Mouse (Mus musculus) embryonic facial prominence, embryonic 12.5 days (tissue): ENCODE data around the gene Ubr3. TPM values are rescaled to one million over a fixed set of nuclear protein-coding genes. Genes with fewer than 3 reads are reported as not detected.

Experiments
- ATAC-seq: fragments of 200-750 bp; cut with Nextera tagmentation; 2 replicates; pipeline ENCODE4 v1.8.0; 2017; ENCODE audit not compliant: insufficient number of reproducible peaks, insufficient read depth, low FRiP score, low TSS enrichment
- H3K27ac ChIP-seq: fragments of 300-500 bp; sonication (generic); 2 replicates; pipeline ENCODE4 v1.5.1; 2016; ENCODE audit warnings: mild to moderate bottlenecking
- H3K27me3 ChIP-seq: fragments of 300-500 bp; sonication (generic); 2 replicates; pipeline ENCODE4 v1.6.1; 2016; ENCODE audit warnings: mild to moderate bottlenecking, moderate library complexity
- H3K36me3 ChIP-seq: fragments of 300-500 bp; sonication (generic); 2 replicates; pipeline ENCODE4 v1.6.1; 2016; ENCODE audit warnings: mild to moderate bottlenecking
- H3K4me1 ChIP-seq: fragments of 300-500 bp; sonication (generic); 2 replicates; pipeline ENCODE4 v1.6.1; 2016
- H3K4me2 ChIP-seq: fragments of 300-500 bp; sonication (generic); replicated peaks from 2 replicates; pipeline ENCODE4 v1.6.1; 2016; ENCODE audit warnings: mild to moderate bottlenecking, moderate library complexity
- H3K4me3 ChIP-seq: fragments of 300-500 bp; sonication (generic); 2 replicates; pipeline ENCODE4 v1.5.1; 2016; ENCODE audit warnings: mild to moderate bottlenecking
- H3K9ac ChIP-seq: fragments of 300-500 bp; sonication (generic); 2 replicates; pipeline ENCODE4 v1.6.1; 2016; ENCODE audit warnings: mild to moderate bottlenecking, moderate library complexity
- H3K9me3 ChIP-seq: fragments of 300-500 bp; sonication (generic); 2 replicates; pipeline ENCODE4 v1.6.1; 2016; ENCODE audit warnings: mild to moderate bottlenecking, moderate library complexity
- WGBS: fragments of 180-500 bp; shearing (Covaris S2); methylation state at CpG from one replicate; pipeline ENCODE4 v1.1.7; 2016; 5-methylcytosine and 5-hydroxymethylcytosine counted together
- polyA plus RNA-seq: library from polyadenylated mRNA; unstranded; fragments of >200 nt; fragmentation: Nextera tagmentation; extraction: Ambion mirVana; gene quantifications from 2 replicates; pipeline ENCODE4 v1.2.1, GENCODE M21; 2016

Gene Ubr3
- polyA plus RNA-seq, 1 experiment from 2014 or later = 19.9 TPM

DNA sequence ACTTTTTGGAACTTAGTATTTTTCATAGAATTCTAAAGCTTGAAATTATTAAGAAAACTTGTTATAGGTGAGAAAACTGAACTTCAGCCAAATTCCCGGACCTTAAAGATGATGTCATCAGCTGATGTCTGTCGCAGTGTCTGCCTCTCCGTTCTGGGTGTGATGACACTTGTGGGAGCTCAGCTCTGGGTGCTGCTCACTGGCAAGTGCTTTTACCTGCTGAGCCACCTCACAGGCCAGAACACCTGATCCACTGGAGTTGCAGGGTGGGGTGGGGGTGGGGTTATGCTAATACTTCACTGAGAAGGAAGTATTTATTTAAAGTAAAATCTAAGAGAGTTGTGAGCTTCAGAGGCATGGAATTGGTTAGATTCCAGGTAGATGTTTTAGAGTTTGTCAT is 20.3 kb downstream of the Ubr3 start:
- H3K9me3 ChIP-seq = no peaks in the 10 kb centered on the region
- H3K4me2 ChIP-seq = no peak overlapping the region
- 90% methylated on average over 3 of the region's 3 CpGs for WGBS
- peaks cover 32% of the 10 kb centered on the region for H3K36me3 ChIP-seq
- H3K4me1 ChIP-seq = no peaks in the 10 kb centered on the region
- no peak overlapping the region for H3K9ac ChIP-seq
- H3K27ac ChIP-seq = no peak overlapping the region
- no peak for ATAC-seq
- no peak overlapping the region for H3K4me3 ChIP-seq
- H3K27me3 ChIP-seq = no peaks in the 10 kb centered on the region

DNA sequence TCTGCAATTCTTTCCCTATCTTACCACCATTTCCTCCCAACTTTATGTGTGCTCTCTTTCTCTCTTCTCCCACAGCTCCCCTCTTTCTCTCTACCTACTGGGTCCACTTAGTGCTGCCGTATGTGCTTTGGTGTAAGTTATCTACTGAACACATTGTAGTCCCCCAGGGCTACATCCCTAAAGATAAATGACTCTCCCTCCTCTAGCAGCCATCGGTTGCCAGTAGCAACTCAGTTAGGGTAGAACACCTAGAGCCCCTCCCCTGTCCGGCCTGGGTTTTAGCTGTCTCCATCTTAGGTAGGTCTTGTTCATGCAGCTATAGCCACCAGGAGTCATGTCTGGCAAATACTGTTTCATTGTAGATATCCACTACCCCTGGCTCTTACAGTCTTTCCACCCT is 27.9 kb downstream of the Ubr3 start:
- Histone ChIP-seq H3K27me3 (no peaks in the 10 kb centered on the region), H3K9ac (no peak overlapping the region), H3K4me3 (no peak overlapping the region), H3K4me2 (no peak overlapping the region), H3K27ac (no peak overlapping the region), H3K9me3 (no peaks in the 10 kb centered on the region), H3K36me3 (peaks cover 36% of the 10 kb centered on the region), H3K4me1 (no peaks in the 10 kb centered on the region)
- WGBS = 74% methylated on average over 3 of the region's 3 CpGs
- no peak for ATAC-seq

DNA sequence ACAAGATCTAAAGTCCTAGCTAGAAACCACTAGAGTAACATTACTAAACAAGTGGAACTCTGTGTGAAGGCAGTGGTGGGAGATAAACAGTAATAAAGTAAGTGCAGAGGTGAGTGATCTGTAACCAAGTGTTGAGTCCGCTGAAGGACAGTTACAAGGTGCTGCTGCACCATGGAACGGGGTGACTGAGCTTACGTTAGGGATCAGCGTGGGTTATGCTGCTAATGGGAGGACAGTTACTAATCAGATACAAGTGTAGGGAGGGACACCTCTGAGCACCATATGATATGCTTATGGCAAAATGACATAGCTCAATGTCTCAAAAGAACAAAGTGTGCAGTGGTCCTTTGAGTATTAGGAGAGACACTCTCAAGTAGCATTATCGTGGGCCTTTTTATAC is 39.3 kb downstream of the Ubr3 start:
- Histone ChIP-seq H3K4me3 (no peak overlapping the region), H3K27ac (no peak overlapping the region), H3K9ac (no peak overlapping the region), H3K9me3 (no peaks in the 10 kb centered on the region), H3K27me3 (no peaks in the 10 kb centered on the region), H3K36me3 (peaks cover 19% of the 10 kb centered on the region; the same call in 1 of the 2 replicates), H3K4me2 (no peak overlapping the region), H3K4me1 (no peaks in the 10 kb centered on the region)
- ATAC-seq = no peak
- 92% methylated on average over 5 of the region's 5 CpGs for WGBS

DNA sequence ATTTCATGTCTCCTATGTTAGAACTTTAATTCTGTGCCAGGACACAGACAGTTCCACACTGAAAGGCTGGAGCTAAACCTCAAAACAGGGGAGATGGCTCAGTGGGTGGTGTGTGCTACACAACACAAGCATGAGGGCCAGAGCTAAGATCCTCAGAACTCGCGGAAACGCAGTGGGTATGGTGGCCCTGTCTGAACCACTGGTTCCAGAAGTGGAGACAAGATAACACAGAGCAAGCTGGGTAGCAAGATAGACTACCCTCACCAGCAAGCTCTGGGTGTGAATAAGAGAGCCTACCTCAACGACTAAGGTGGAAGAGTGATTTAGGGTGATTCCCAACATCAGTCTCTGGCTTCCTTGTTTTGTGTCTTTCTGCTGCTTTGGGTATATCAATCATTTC is 42.2 kb downstream of the Ubr3 start:
- Histone ChIP-seq H3K4me3 (no peak overlapping the region), H3K27me3 (no peaks in the 10 kb centered on the region), H3K4me1 (no peaks in the 10 kb centered on the region), H3K36me3 (peaks cover 18% of the 10 kb centered on the region; the same call in 1 of the 2 replicates), H3K9ac (no peak overlapping the region), H3K4me2 (no peak overlapping the region), H3K9me3 (no peaks in the 10 kb centered on the region), H3K27ac (no peak overlapping the region)
- ATAC-seq = no peak
- 95% methylated on average over 4 of the region's 4 CpGs for WGBS

DNA sequence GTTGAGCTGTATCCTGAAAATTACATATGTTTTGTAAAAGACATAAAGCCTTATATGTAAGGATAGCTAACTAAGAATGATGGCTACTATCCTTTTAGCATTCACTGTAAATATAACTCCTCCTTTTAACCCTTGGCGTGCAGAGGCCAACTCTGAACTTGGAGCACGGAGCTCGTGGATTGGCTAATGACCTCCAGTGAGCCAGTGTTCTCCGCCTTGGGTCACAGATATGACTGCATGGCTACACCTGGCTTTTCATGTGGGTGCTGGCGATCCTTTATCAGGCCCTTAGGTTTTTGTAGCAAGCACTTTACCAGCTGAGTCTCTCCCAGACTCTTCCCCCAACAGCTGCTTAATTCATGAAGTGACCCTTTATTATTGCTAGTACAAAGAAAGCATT is 42.6 kb downstream of the Ubr3 start:
- no peak overlapping the region for H3K4me2 ChIP-seq
- no peak overlapping the region for H3K9ac ChIP-seq
- ATAC-seq = no peak
- peaks cover 18% of the 10 kb centered on the region; the same call in 1 of the 2 replicates for H3K36me3 ChIP-seq
- no peaks in the 10 kb centered on the region for H3K9me3 ChIP-seq
- no peaks in the 10 kb centered on the region for H3K4me1 ChIP-seq
- H3K27ac ChIP-seq = no peak overlapping the region
- H3K27me3 ChIP-seq = no peaks in the 10 kb centered on the region
- WGBS = 95% methylated on average over 5 of the region's 5 CpGs
- H3K4me3 ChIP-seq = no peak overlapping the region

DNA sequence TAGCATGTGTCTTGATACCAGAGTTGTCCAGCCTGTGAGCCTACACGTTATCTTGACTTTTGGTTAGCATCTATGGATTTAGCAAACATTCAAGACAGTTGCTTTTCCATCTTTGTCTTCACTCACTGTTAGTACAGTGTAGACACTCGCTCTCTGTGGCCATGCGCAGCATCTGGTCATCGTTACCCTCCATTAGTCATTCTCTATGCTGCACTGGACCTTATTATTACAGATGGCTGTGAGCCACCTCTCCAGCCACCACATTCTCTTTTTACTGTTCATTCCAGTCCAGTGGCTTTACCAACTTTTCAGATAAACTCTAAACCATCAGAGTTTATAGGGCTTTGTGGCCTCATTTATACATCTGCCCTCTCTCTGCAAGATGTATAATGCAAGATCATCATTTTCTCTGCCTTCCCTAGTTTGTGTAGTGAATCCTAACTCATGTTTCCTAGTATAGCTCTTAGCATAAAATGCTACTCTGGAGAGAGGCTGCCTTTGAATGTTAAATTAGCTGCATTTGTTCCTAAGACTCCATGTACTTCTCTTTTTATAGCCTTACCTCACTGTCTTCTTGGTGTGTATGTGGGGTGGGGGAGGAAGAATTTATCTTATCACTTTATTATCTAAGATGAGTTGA is 44.5 kb downstream of the Ubr3 start:
- WGBS = 62% methylated on average over 4 of the region's 4 CpGs
- no peak overlapping the region for H3K9ac ChIP-seq
- H3K9me3 ChIP-seq = no peaks in the 10 kb centered on the region
- H3K27me3 ChIP-seq = no peaks in the 10 kb centered on the region
- no peak overlapping the region for H3K4me2 ChIP-seq
- no peak overlapping the region for H3K4me3 ChIP-seq
- ATAC-seq = no peak
- H3K4me1 ChIP-seq = no peaks in the 10 kb centered on the region
- peaks cover 16% of the 10 kb centered on the region for H3K36me3 ChIP-seq
- H3K27ac ChIP-seq = no peak overlapping the region

DNA sequence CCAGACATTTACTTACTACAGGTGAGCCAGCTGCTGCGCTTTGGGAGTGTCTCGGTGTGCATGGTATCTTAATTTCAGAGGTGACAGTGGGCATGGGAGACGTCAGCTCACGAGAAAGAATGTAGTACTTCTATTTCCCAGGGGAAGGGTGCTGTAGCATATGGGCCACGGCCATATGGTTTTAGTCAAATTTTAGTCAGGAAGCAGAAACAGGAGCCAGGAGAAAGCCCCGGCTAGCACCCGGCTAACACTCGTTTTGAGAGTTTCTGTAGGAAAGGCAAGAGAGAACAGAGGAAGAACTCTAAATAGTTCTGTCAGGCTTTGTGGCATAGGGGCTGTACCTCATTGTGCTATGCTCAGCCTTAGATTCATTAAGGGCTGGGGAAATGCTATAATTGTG is 55.8 kb downstream of the Ubr3 start:
- H3K4me3 ChIP-seq = no peak overlapping the region
- no peak for ATAC-seq
- H3K9ac ChIP-seq = no peak overlapping the region
- H3K36me3 ChIP-seq = peaks cover 34% of the 10 kb centered on the region
- no peak overlapping the region for H3K4me2 ChIP-seq
- H3K27ac ChIP-seq = no peak overlapping the region
- H3K27me3 ChIP-seq = no peaks in the 10 kb centered on the region
- peaks cover 5% of the 10 kb centered on the region for H3K4me1 ChIP-seq
- H3K9me3 ChIP-seq = no peaks in the 10 kb centered on the region
- 40% methylated on average over 8 of the region's 8 CpGs for WGBS

DNA sequence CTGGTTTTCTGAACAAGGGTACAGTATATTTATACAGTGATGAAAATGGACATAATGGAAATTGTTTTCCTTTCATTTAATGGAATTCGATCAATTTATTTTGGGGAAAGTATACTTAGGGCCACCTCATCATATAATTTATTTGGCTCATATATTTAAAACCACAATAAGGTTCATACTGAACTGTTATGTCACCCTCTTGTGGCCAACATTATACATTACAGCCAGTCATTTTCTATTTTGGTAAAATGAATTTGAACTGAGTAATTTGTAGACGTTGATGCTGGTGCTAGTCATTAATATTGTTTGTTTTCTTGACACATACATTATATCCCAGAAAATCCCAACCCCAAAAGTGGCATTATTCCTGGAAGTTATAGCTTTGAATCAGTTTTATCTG is 58.6 kb downstream of the Ubr3 start:
- no peaks in the 10 kb centered on the region for H3K9me3 ChIP-seq
- H3K9ac ChIP-seq = no peak overlapping the region
- WGBS = 67% methylated on average over 2 of the region's 2 CpGs
- H3K4me3 ChIP-seq = no peak overlapping the region
- no peak for ATAC-seq
- H3K27ac ChIP-seq = no peak overlapping the region
- peaks cover 28% of the 10 kb centered on the region for H3K36me3 ChIP-seq
- no peaks in the 10 kb centered on the region for H3K27me3 ChIP-seq
- H3K4me2 ChIP-seq = no peak overlapping the region
- H3K4me1 ChIP-seq = peaks cover 5% of the 10 kb centered on the region

DNA sequence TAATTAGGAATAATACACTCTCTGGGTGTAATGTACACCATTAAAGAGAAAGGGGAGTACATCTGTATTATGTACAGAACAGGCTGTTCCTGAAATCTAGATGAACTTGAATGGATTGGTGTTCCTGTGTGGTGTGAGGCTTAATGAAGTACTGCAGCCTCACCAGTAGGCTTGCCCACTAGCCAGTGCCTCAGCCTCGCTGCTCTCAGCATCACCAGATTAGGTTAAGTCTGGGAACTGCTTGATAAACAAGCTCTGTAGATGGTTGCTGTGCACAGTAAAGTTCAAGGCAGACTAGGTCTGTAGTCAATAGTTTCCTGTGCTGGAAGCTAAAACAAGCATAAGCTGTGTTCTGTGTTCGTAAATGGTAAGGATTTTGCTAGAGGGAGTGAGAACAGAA is 60.6 kb downstream of the Ubr3 start:
- WGBS = 88% methylated on average over 2 of the region's 2 CpGs
- H3K36me3 ChIP-seq = peaks cover 38% of the 10 kb centered on the region
- no peak overlapping the region for H3K27ac ChIP-seq
- peaks cover 4% of the 10 kb centered on the region for H3K4me1 ChIP-seq
- H3K27me3 ChIP-seq = no peaks in the 10 kb centered on the region
- no peak overlapping the region for H3K4me2 ChIP-seq
- H3K4me3 ChIP-seq = no peak overlapping the region
- no peak overlapping the region for H3K9ac ChIP-seq
- ATAC-seq = no peak
- no peaks in the 10 kb centered on the region for H3K9me3 ChIP-seq

DNA sequence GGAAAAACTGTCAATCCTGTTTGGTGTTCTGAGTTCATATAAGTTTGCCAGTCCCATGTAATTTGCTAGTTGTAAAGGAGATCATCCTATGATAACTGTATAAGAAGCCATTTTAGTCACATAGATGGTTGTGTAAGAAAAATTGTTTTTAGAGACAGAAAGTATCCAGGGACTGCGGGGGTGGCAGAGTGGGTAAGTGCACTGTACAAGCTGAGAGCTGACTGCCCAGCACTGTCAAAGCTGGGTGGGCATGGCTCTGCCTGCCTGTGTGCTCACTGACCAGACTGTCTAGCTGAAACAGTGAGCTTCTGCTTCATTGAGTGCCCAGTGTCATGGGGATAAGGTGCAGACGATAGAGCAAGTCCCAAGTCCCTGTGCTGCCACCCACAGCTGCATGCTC is 77.8 kb downstream of the Ubr3 start:
- 97% methylated on average over 2 of the region's 2 CpGs for WGBS
- no peaks in the 10 kb centered on the region for H3K27me3 ChIP-seq
- no peak overlapping the region for H3K27ac ChIP-seq
- no peak for ATAC-seq
- no peak overlapping the region for H3K4me3 ChIP-seq
- no peaks in the 10 kb centered on the region for H3K9me3 ChIP-seq
- H3K4me2 ChIP-seq = no peak overlapping the region
- H3K9ac ChIP-seq = no peak overlapping the region
- H3K4me1 ChIP-seq = no peaks in the 10 kb centered on the region
- H3K36me3 ChIP-seq = peaks cover 46% of the 10 kb centered on the region

DNA sequence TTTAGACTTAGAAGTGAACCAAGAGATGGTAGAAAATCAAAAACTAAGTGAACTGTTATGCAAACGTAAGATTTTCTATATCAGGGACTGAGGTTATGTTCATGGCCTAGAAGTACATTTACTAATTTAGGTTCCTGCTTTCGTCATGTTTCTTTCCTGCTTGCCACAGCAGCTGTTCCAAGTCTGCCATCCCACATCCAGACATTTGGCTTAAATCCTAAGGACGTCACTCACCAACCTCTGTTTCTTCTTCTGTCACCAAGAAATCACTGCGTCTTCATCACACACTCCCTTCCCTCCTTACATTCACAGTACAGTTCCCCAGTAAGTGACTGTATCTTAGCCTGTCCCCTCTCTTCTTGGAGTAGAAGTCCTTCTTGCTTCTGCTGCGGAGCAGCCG is 92.2 kb downstream of the Ubr3 start:
- Histone ChIP-seq H3K4me1 (no peaks in the 10 kb centered on the region), H3K4me3 (no peak overlapping the region), H3K27me3 (no peaks in the 10 kb centered on the region), H3K9ac (no peak overlapping the region), H3K27ac (no peak overlapping the region), H3K9me3 (no peaks in the 10 kb centered on the region), H3K4me2 (no peak overlapping the region), H3K36me3 (peaks cover 40% of the 10 kb centered on the region)
- WGBS = 92% methylated on average over 6 of the region's 6 CpGs
- no peak for ATAC-seq

DNA sequence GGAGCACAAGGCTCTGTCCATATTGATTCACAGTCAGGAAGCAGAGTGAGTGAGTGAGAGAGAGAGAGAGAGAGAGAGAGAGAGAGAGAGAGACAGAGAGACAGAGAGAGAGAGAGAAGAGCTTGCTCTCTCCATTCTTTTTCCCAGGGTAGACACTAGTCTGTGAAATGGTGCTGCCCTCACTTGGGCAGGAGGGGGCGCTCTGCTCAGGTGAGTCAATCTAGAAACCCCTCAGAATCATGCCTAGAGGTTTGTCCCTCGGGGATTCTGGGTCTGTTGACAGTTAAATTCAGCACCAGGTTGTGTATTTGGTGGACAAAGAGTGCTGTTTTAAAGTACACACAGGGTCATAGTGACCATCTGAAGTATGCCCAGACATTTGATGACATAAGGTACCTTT is 93.6 kb downstream of the Ubr3 start:
- WGBS = 58% methylated on average over 2 of the region's 2 CpGs
- H3K27ac ChIP-seq = no peak overlapping the region
- H3K27me3 ChIP-seq = no peaks in the 10 kb centered on the region
- H3K9me3 ChIP-seq = no peaks in the 10 kb centered on the region
- no peak for ATAC-seq
- no peaks in the 10 kb centered on the region for H3K4me1 ChIP-seq
- H3K36me3 ChIP-seq = peaks cover 32% of the 10 kb centered on the region
- H3K4me3 ChIP-seq = no peak overlapping the region
- H3K4me2 ChIP-seq = no peak overlapping the region
- H3K9ac ChIP-seq = no peak overlapping the region
